ENCODE assay signal across 10 mouse cellular contexts in genomic region chr9:69762703-69763102, GRCm38 (mm10). TPM values are rescaled to one million over a fixed set of nuclear protein-coding genes. Genes with fewer than 3 reads are reported as not detected.
A peak's percentile ranks its signal among the peaks of the same experiment; 100 is the strongest.
DNase-seq lines count a peak whose midpoint lies in the region; ATAC-seq lines count a peak whose summit lies in the region.
"Had no signal": no experiment of that assay in that cellular context is flagged by ENCODE, and none has a peak within 500 bp of the region (broad histone marks: within the 10 kb centered on the region; RNA-seq: fewer than 3 reads in every experiment).

No protein-coding gene starts in this region.

- 1% methylated on average over 14 of the region's 14 CpGs for WGBS in intestine, embryonic 14.5 days
- under 1% methylated on average over 14 of the region's 14 CpGs for WGBS in intestine, embryonic 16.5 days
- WGBS in embryonic facial prominence, embryonic 10.5 days: under 1% methylated on average over 14 of the region's 14 CpGs
- 1% methylated on average over 14 of the region's 14 CpGs for WGBS in limb, embryonic 13.5 days

- ATAC-seq in intestine, embryonic 14.5 days (replicated peaks; ENCODE audit: low FRiP score, low TSS enrichment, low read depth): no peak
- ATAC-seq in intestine, embryonic 16.5 days: no peak
- ATAC-seq in limb, embryonic 13.5 days (ENCODE audit: low FRiP score, low read depth): no peak
- ATAC-seq in megakaryocyte-erythroid progenitor cell, adult 5-6 weeks (replicated peaks; ENCODE audit: low FRiP score, low TSS enrichment, poor library complexity, severe bottlenecking): no peak

- H3K4me3 ChIP-seq in intestine, embryonic 14.5 days (ENCODE audit: low read depth, low read length): no peak overlapping the region
- H3K4me3 ChIP-seq in intestine, embryonic 16.5 days (ENCODE audit: low read length): no peak overlapping the region
- peak overlapping the region; percentile 40 for H3K4me3 ChIP-seq in embryonic facial prominence, embryonic 10.5 days
- 0 out of 2 replicates have a peak overlapping the region, but pooled peaks have one; percentile 2 for H3K4me3 ChIP-seq in limb, embryonic 13.5 days
- H3K4me3 ChIP-seq: stomach, embryonic 15.5 days had no signal

- H3K27ac ChIP-seq in intestine, embryonic 14.5 days (ENCODE audit: low read depth): no peak overlapping the region
- no peak overlapping the region for H3K27ac ChIP-seq in intestine, embryonic 16.5 days (ENCODE audit: low read length)
- no peak overlapping the region for H3K27ac ChIP-seq in embryonic facial prominence, embryonic 10.5 days (replicated peaks)
- H3K27ac ChIP-seq in limb, embryonic 13.5 days: no peak overlapping the region
- H3K27ac ChIP-seq: stomach, embryonic 15.5 days had no signal

- H3K4me1 ChIP-seq in intestine, embryonic 14.5 days (replicated peaks; ENCODE audit: control insufficient read depth, insufficient read depth, low read length): no peaks in the 10 kb centered on the region
- no peaks in the 10 kb centered on the region for H3K4me1 ChIP-seq in intestine, embryonic 16.5 days (ENCODE audit: control insufficient read depth, insufficient read depth, low read length)
- H3K4me1 ChIP-seq in embryonic facial prominence, embryonic 10.5 days: peaks cover 78% of the 10 kb centered on the region
- H3K4me1 ChIP-seq in limb, embryonic 13.5 days: peaks cover 32% of the 10 kb centered on the region

- no peaks in the 10 kb centered on the region for H3K36me3 ChIP-seq in intestine, embryonic 14.5 days (ENCODE audit: control insufficient read depth, insufficient read depth, low read length)
- H3K36me3 ChIP-seq in intestine, embryonic 16.5 days (ENCODE audit: control insufficient read depth, insufficient read depth, low read length): no peaks in the 10 kb centered on the region
- no peaks in the 10 kb centered on the region for H3K36me3 ChIP-seq in embryonic facial prominence, embryonic 10.5 days (replicated peaks)
- no peaks in the 10 kb centered on the region for H3K36me3 ChIP-seq in limb, embryonic 13.5 days
- H3K36me3 ChIP-seq: stomach, embryonic 15.5 days had no signal

- peaks cover 100% of the 10 kb centered on the region for H3K27me3 ChIP-seq in intestine, embryonic 14.5 days (replicated peaks; ENCODE audit: control insufficient read depth, insufficient read depth, low read length)
- peaks cover 84% of the 10 kb centered on the region for H3K27me3 ChIP-seq in intestine, embryonic 16.5 days (replicated peaks; ENCODE audit: control insufficient read depth, insufficient read depth, low read length)
- H3K27me3 ChIP-seq in embryonic facial prominence, embryonic 10.5 days (replicated peaks; ENCODE audit: low read depth, poor library complexity, severe bottlenecking): peaks cover 99% of the 10 kb centered on the region
- H3K27me3 ChIP-seq in limb, embryonic 13.5 days: peaks cover 94% of the 10 kb centered on the region

- DNase-seq in intestine, embryonic 14.5 days (ENCODE audit: low spot score): peak; percentile 70
- peak; percentile 70 for DNase-seq in embryonic facial prominence, embryonic 10.5 days (ENCODE audit: low spot score)
- DNase-seq in retina, postnatal 1 day: peak; percentile 40
- no peak for DNase-seq in spleen, postnatal 10 days (ENCODE audit: low spot score in 2 of 2)
- no peak for DNase-seq in layer of hippocampus, postnatal 14 days (ENCODE audit: low spot score in 2 of 2)
- DNase-seq: lung, postnatal 10 days had no signal

- no peak overlapping the region for H3K4me2 ChIP-seq in intestine, embryonic 14.5 days (ENCODE audit: low read length)
- H3K4me2 ChIP-seq in intestine, embryonic 16.5 days (ENCODE audit: low read depth, low read length): no peak overlapping the region
- no peak overlapping the region; the same call in 1 of the 2 replicates for H3K4me2 ChIP-seq in limb, embryonic 13.5 days (replicated peaks)
- H3K4me2 ChIP-seq: stomach, embryonic 15.5 days had no signal

- no peaks in the 10 kb centered on the region for H3K9me3 ChIP-seq in intestine, embryonic 14.5 days (ENCODE audit: control insufficient read depth, low read length)
- no peaks in the 10 kb centered on the region for H3K9me3 ChIP-seq in intestine, embryonic 16.5 days (ENCODE audit: control insufficient read depth, low read length)
- H3K9me3 ChIP-seq in embryonic facial prominence, embryonic 10.5 days: no peaks in the 10 kb centered on the region
- H3K9me3 ChIP-seq in limb, embryonic 13.5 days: no peaks in the 10 kb centered on the region
- H3K9me3 ChIP-seq: stomach, embryonic 15.5 days had no signal

- H3K9ac ChIP-seq in intestine, embryonic 14.5 days (ENCODE audit: low read length): no peak overlapping the region
- no peak overlapping the region for H3K9ac ChIP-seq in intestine, embryonic 16.5 days (ENCODE audit: low read depth, low read length)
- no peak overlapping the region for H3K9ac ChIP-seq in limb, embryonic 13.5 days
- H3K9ac ChIP-seq: stomach, embryonic 15.5 days had no signal

RNA-seq across cellular contexts. Expression of gene Foxb1, which starts 2.0 kb away (rescaled TPM):
- polyA plus RNA-seq in intestine, embryonic 14.5 days (2014; fragmentation: Nextera tagmentation; extraction: Ambion mirVana): not detected in 2 replicates
- not detected in 2 replicates for polyA plus RNA-seq in intestine, embryonic 16.5 days (2015; fragmentation: Nextera tagmentation; extraction: Ambion mirVana)
- 0.26 and 2.2 TPM in 2 replicates for polyA plus RNA-seq in embryonic facial prominence, embryonic 10.5 days (2016; fragmentation: Nextera tagmentation; extraction: Ambion mirVana)
- polyA plus RNA-seq in limb, embryonic 13.5 days (2015; fragmentation: Nextera tagmentation; extraction: Ambion mirVana): 0.08 and 0.24 TPM in 2 replicates
- not detected for total RNA-seq in layer of hippocampus, postnatal 14 days (2021)
- not detected in 2 replicates for total RNA-seq in megakaryocyte-erythroid progenitor cell, adult 5-6 weeks (2014; fragmentation: Nextera tagmentation)
- total RNA-seq in megakaryocyte-erythroid progenitor cell, adult 5-6 weeks (2017): not detected in 2 replicates

Comparison
In these comparisons a context has a peak if more than half of its experiments do, and no peak if none do; other contexts are left out.
1. DNase-seq: peak in intestine, embryonic 14.5 days (single experiment), embryonic facial prominence, embryonic 10.5 days (single experiment) and retina, postnatal 1 day (single experiment); none in spleen, postnatal 10 days (0 of 2) and layer of hippocampus, postnatal 14 days (0 of 2).
2. H3K4me3 ChIP-seq: peak in embryonic facial prominence, embryonic 10.5 days (single experiment) and limb, embryonic 13.5 days (single experiment); none in intestine, embryonic 14.5 days (single experiment) and intestine, embryonic 16.5 days (single experiment).